Mouse (Mus musculus) C2C12 (cell line): ENCODE results near the gene Gramd1a. TPM values are rescaled to one million over a fixed set of nuclear protein-coding genes. Genes with fewer than 3 reads are reported as not detected.

Experiments used
- H3K27me3 ChIP-seq: one replicate; pipeline ENCODE4 v1.6.1; 2011; ENCODE audit not compliant: control insufficient read depth, insufficient read depth, insufficient read length
- H3K36me3 ChIP-seq: one replicate; pipeline ENCODE4 v1.6.1; 2011; ENCODE audit not compliant: control insufficient read depth, insufficient read depth
- H3K4me3 ChIP-seq: one replicate; pipeline ENCODE4 v1.5.1; 2011; ENCODE audit warnings: mild to moderate bottlenecking, control low read depth; ENCODE audit not compliant: poor library complexity, insufficient read depth, severe bottlenecking
- H3K79me2 ChIP-seq: one replicate; pipeline ENCODE4 v1.6.1; 2011; ENCODE audit not compliant: control insufficient read depth, insufficient read depth
- H3K79me3 ChIP-seq: one replicate; pipeline ENCODE4 v1.6.1; 2011; ENCODE audit warnings: low read depth, control low read depth
- H3ac ChIP-seq: one replicate; pipeline ENCODE3; 2011; ENCODE audit warnings: low read depth; ENCODE audit not compliant: control insufficient read depth, insufficient read length
- CEBPB ChIP-seq: IDR thresholded peaks from one replicate; pipeline ENCODE4 v1.6.1; 2011; ENCODE audit warnings: low read depth, mild to moderate bottlenecking, control low read depth, moderate library complexity
- CTCF ChIP-seq: IDR thresholded peaks from one replicate; pipeline ENCODE4 v1.5.1; 2011; ENCODE audit not compliant: control insufficient read depth, insufficient read depth, insufficient read length
- FOSL1 ChIP-seq: IDR thresholded peaks from one replicate; pipeline ENCODE4 v1.8.0; 2011; ENCODE audit warnings: mild to moderate bottlenecking, low read length; ENCODE audit not compliant: poor library complexity, insufficient read depth, severe bottlenecking
- MAX ChIP-seq: IDR thresholded peaks from one replicate; pipeline ENCODE4 v1.6.1; 2011; ENCODE audit warnings: mild to moderate bottlenecking, control low read depth
- MYOD1 ChIP-seq: IDR thresholded peaks from one replicate; pipeline ENCODE4 v1.6.1; 2011; ENCODE audit warnings: low read depth; ENCODE audit not compliant: control insufficient read depth, insufficient read length
- MYOG ChIP-seq: IDR thresholded peaks from one replicate; pipeline ENCODE4 v1.6.1; 2011; ENCODE audit not compliant: control insufficient read depth, insufficient read length; ENCODE audit errors: extremely low read depth
- USF1 ChIP-seq: IDR thresholded peaks from one replicate; pipeline ENCODE4 v1.6.1; 2011; ENCODE audit warnings: low read depth, mild to moderate bottlenecking, control low read depth, moderate library complexity
- polyA plus RNA-seq: library from polyadenylated mRNA; unstranded; fragments of >200 nt; fragmentation: generic; extraction: Trizol; gene quantifications from one replicate; pipeline ENCODE4 v1.2.1, GENCODE M21; 2012; ENCODE audit warnings: missing spikeins

The Gramd1a gene
- polyA plus RNA-seq, 1 experiment = 17.9 TPM

GRCm38 (mm10) chr7:31163666-31164577, 8.2 kb upstream of the Gramd1a start:
- Histone ChIP-seq H3K4me3 (no peak overlapping the region), H3K27me3 (no peaks in the 10 kb centered on the region), H3K79me3 (no peaks in the 10 kb centered on the region)

GRCm38 (mm10) chr7:31162324-31162723, 6.6 kb upstream of the Gramd1a start:
- no peaks in the 10 kb centered on the region for H3K79me3 ChIP-seq
- H3ac ChIP-seq = no peak overlapping the region
- no peaks in the 10 kb centered on the region for H3K79me2 ChIP-seq
- H3K4me3 ChIP-seq = no peak overlapping the region
- TF ChIP-seq CEBPB = no peak
- no peak for TF ChIP-seq FOSL1
- no peak for TF ChIP-seq CTCF
- TF ChIP-seq MYOD1 = no peak
- no peak for TF ChIP-seq MYOG
- no peak for TF ChIP-seq USF1
- no peak for TF ChIP-seq MAX
- H3K27me3 ChIP-seq = no peaks in the 10 kb centered on the region
- no peaks in the 10 kb centered on the region for H3K36me3 ChIP-seq

More at GRCm38 (mm10) chr7:31163666-31164577, 8.2 kb upstream of the Gramd1a start:
- no peaks in the 10 kb centered on the region for H3K79me2 ChIP-seq
- TF ChIP-seq FOSL1 = no peak
- no peak for TF ChIP-seq MYOG
- TF ChIP-seq USF1 = no peak
- TF ChIP-seq MAX = no peak
- no peak for TF ChIP-seq CTCF
- TF ChIP-seq CEBPB = no peak
- TF ChIP-seq MYOD1 = no peak
- no peaks in the 10 kb centered on the region for H3K36me3 ChIP-seq
- no peak overlapping the region for H3ac ChIP-seq

GRCm38 (mm10) chr7:31161831-31162230, 6.1 kb upstream of the Gramd1a start:
- Histone ChIP-seq H3K79me3 (no peaks in the 10 kb centered on the region), H3K79me2 (no peaks in the 10 kb centered on the region), H3K27me3 (no peaks in the 10 kb centered on the region), H3K36me3 (no peaks in the 10 kb centered on the region), H3K4me3 (no peak overlapping the region), H3ac (no peak overlapping the region)
- no peak for TF ChIP-seq CEBPB
- TF ChIP-seq USF1 = no peak
- no peak for TF ChIP-seq MYOG
- TF ChIP-seq FOSL1 = no peak
- no peak for TF ChIP-seq MYOD1
- TF ChIP-seq CTCF = no peak
- TF ChIP-seq MAX = no peak

- no peaks in the 10 kb centered on the region for H3K27me3 ChIP-seq
- H3K4me3 ChIP-seq = no peak overlapping the region
- H3K79me3 ChIP-seq = no peaks in the 10 kb centered on the region
- H3K36me3 ChIP-seq = no peaks in the 10 kb centered on the region
- H3ac ChIP-seq = no peak overlapping the region
- TF ChIP-seq MYOG (no peak), FOSL1 (no peak), MYOD1 (no peak), USF1 (no peak), CTCF (no peak), MAX (no peak), CEBPB (no peak)
- H3K79me2 ChIP-seq = no peaks in the 10 kb centered on the region
Measured at GRCm38 (mm10) chr7:31161246-31161645, 5.5 kb upstream of the Gramd1a start.

- Histone ChIP-seq H3K79me3 (no peaks in the 10 kb centered on the region), H3K27me3 (no peaks in the 10 kb centered on the region), H3K4me3 (no peak overlapping the region), H3K36me3 (no peaks in the 10 kb centered on the region), H3K79me2 (no peaks in the 10 kb centered on the region), H3ac (no peak overlapping the region)
- TF ChIP-seq USF1 (no peak), FOSL1 (no peak), CEBPB (no peak), MYOD1 (no peak), CTCF (no peak), MYOG (no peak), MAX (no peak)
Measured at GRCm38 (mm10) chr7:31160763-31161162, 5.1 kb upstream of the Gramd1a start.
